Mouse (Mus musculus) intestine, postnatal 0 days (tissue): Measurements from ENCODE around the gene Zfp14. TPM values are rescaled to one million over a fixed set of nuclear protein-coding genes. Genes with fewer than 3 reads are reported as not detected.

ENCODE experiments used
- ATAC-seq: fragments of 200-750 bp; cut with Nextera tagmentation; 2 replicates; pipeline ENCODE4 v1.8.0; 2017; ENCODE audit warnings: mild to moderate bottlenecking, moderate TSS enrichment, moderate library complexity
- H3K27ac ChIP-seq: fragments of 300-500 bp; sonication (generic); 2 replicates; pipeline ENCODE4 v1.5.1; 2014; ENCODE audit warnings: mild to moderate bottlenecking, low read depth, low read length, moderate library complexity
- H3K27me3 ChIP-seq: fragments of 300-500 bp; sonication (generic); replicated peaks from 2 replicates; pipeline ENCODE4 v1.6.1; 2014; ENCODE audit warnings: low read length, mixed read lengths; ENCODE audit not compliant: control insufficient read depth, insufficient read depth
- H3K36me3 ChIP-seq: fragments of 300-500 bp; sonication (generic); 2 replicates; pipeline ENCODE4 v1.6.1; 2014; ENCODE audit warnings: mild to moderate bottlenecking, moderate library complexity; ENCODE audit not compliant: control insufficient read depth, insufficient read depth
- H3K4me1 ChIP-seq: fragments of 300-500 bp; sonication (generic); replicated peaks from 2 replicates; pipeline ENCODE4 v1.6.1; 2014; ENCODE audit warnings: antibody characterized with exemption, low read length, mixed read lengths; ENCODE audit not compliant: control insufficient read depth, insufficient read depth
- H3K4me2 ChIP-seq: fragments of 300-500 bp; sonication (generic); replicated peaks from 2 replicates; pipeline ENCODE4 v1.6.1; 2014; ENCODE audit warnings: low read depth, mild to moderate bottlenecking, moderate library complexity
- H3K4me3 ChIP-seq: fragments of 300-500 bp; sonication (generic); 2 replicates; pipeline ENCODE4 v1.5.1; 2014; ENCODE audit warnings: low read depth, low read length
- H3K9ac ChIP-seq: fragments of 300-500 bp; sonication (generic); 2 replicates; pipeline ENCODE4 v1.6.1; 2014; ENCODE audit warnings: mild to moderate bottlenecking, low read depth, low read length
- H3K9me3 ChIP-seq: fragments of 300-500 bp; sonication (generic); 2 replicates; pipeline ENCODE4 v1.6.1; 2016; ENCODE audit warnings: mixed run types; ENCODE audit not compliant: control insufficient read depth
- CTCF ChIP-seq: sonication (generic); IDR thresholded peaks from 2 replicates; pipeline ENCODE4 v1.5.1; 2016; ENCODE audit warnings: low read depth, mild to moderate bottlenecking, control low read depth, antibody characterized with exemption, moderate library complexity
- WGBS: fragments of 180-500 bp; shearing (Covaris S2); extraction: QIAGEN DNeasy Blood & Tissue Kit; methylation state at CpG from one replicate; pipeline ENCODE4 v1.1.7; 2014; 5-methylcytosine and 5-hydroxymethylcytosine counted together
- polyA plus RNA-seq: library from polyadenylated mRNA; unstranded; fragments of >200 nt; fragmentation: Nextera tagmentation; extraction: Ambion mirVana; gene quantifications from 2 replicates; pipeline ENCODE4 v1.2.1, GENCODE M21; 2015

The Zfp14 gene
- polyA plus RNA-seq, 1 experiment from 2014 or later = 0.93 TPM

- no peak for ATAC-seq
- H3K9me3 ChIP-seq = no peaks in the 10 kb centered on the region
- peaks cover 60% of the 10 kb centered on the region for H3K36me3 ChIP-seq
- no peak overlapping the region for H3K4me3 ChIP-seq
- H3K9ac ChIP-seq = no peak overlapping the region
- 50% methylated on average over 21 of the region's 21 CpGs for WGBS
- H3K4me1 ChIP-seq = no peaks in the 10 kb centered on the region
- H3K27ac ChIP-seq = no peak overlapping the region
- TF ChIP-seq CTCF = no peak
- no peak overlapping the region for H3K4me2 ChIP-seq
- no peaks in the 10 kb centered on the region for H3K27me3 ChIP-seq
These were observed 41.7 kb downstream of the Zfp14 start for GRCm38 (mm10) chr7:30009321-30010085.

GRCm38 (mm10) chr7:30008020-30008690 lies 43.0 kb downstream of the Zfp14 start:
- WGBS = 72% methylated on average over 6 of the region's 6 CpGs
- no peak for TF ChIP-seq CTCF

GRCm38 (mm10) chr7:30007601-30008000 lies 43.6 kb downstream of the Zfp14 start:
- Histone ChIP-seq H3K4me3 (no peak overlapping the region), H3K9ac (no peak overlapping the region), H3K4me2 (no peak overlapping the region), H3K4me1 (no peaks in the 10 kb centered on the region), H3K27me3 (no peaks in the 10 kb centered on the region), H3K27ac (no peak overlapping the region), H3K36me3 (peaks cover 49% of the 10 kb centered on the region), H3K9me3 (no peaks in the 10 kb centered on the region)
- WGBS = 91% methylated on average over 1 of the region's 1 CpGs
- ATAC-seq = no peak
- no peak for TF ChIP-seq CTCF

More at GRCm38 (mm10) chr7:30008020-30008690, 43.0 kb downstream of the Zfp14 start:
- Histone ChIP-seq H3K4me1 (no peaks in the 10 kb centered on the region), H3K9me3 (no peaks in the 10 kb centered on the region), H3K27me3 (no peaks in the 10 kb centered on the region), H3K27ac (no peak overlapping the region), H3K4me3 (no peak overlapping the region), H3K36me3 (peaks cover 53% of the 10 kb centered on the region), H3K9ac (no peak overlapping the region), H3K4me2 (no peak overlapping the region)
- ATAC-seq = no peak

GRCm38 (mm10) chr7:30000601-30001000 lies 50.6 kb downstream of the Zfp14 start:
- peak; percentile 82 for ATAC-seq
- no peak overlapping the region for H3K4me3 ChIP-seq
- no peaks in the 10 kb centered on the region for H3K9me3 ChIP-seq
- no peak for TF ChIP-seq CTCF
- H3K4me2 ChIP-seq = no peak overlapping the region
- H3K36me3 ChIP-seq = peaks cover 37% of the 10 kb centered on the region
- H3K4me1 ChIP-seq = no peaks in the 10 kb centered on the region; the same call in 1 of the 2 replicates
- 39% methylated on average over 5 of the region's 5 CpGs for WGBS
- H3K27ac ChIP-seq = peak overlapping the region; percentile 70
- H3K9ac ChIP-seq = no peak overlapping the region
- no peaks in the 10 kb centered on the region for H3K27me3 ChIP-seq

DNA sequence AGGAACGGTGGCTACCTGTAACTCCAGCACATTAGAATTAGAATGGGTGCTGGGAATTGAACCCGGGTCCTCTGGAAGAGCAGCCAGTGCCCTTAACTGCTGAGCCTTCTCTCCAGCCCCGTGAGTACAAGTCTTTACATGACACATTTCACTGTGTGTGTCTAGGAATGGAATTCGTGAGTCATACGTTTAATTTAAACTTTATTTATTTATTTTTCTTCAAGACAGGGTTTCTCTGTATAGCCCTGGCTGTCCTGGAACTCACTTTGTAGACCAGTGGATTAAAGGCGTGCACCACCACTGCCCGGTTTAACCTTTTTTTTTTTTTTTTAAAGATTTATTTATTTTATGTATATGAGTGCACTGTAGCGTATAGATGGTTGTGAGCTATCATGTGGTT lies 56.0 kb downstream of the Zfp14 start:
- TF ChIP-seq CTCF = no peak
- Histone ChIP-seq H3K9ac (no peak overlapping the region), H3K4me2 (no peak overlapping the region), H3K4me1 (no peaks in the 10 kb centered on the region), H3K27ac (no peak overlapping the region), H3K9me3 (no peaks in the 10 kb centered on the region), H3K36me3 (peaks cover 32% of the 10 kb centered on the region), H3K4me3 (no peak overlapping the region), H3K27me3 (no peaks in the 10 kb centered on the region)
- 88% methylated on average over 8 of the region's 8 CpGs for WGBS
- ATAC-seq = no peak

DNA sequence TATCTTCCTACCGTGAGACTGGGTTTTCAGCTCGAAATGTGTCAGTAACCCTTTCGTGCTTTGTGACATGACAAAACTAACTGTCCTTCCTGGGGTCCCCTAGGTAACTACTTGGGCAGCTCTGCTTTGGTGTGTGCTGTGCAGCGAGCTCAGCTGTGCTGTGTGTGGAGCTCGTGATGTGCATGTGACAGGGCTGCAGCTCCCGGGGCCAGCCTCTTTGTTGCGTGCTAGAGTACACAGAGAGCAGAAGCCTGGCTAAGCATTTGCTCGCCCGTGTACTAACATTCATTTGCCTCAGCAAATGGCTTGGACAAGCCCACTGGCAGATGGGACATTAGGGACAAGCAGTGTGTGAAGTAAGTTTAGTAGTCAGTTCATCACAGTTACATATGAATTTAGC lies 57.8 kb downstream of the Zfp14 start:
- Histone ChIP-seq H3K27ac (peak overlapping the region; percentile 46), H3K9me3 (no peaks in the 10 kb centered on the region), H3K9ac (no peak overlapping the region), H3K4me2 (no peak overlapping the region), H3K4me1 (no peaks in the 10 kb centered on the region), H3K4me3 (no peak overlapping the region), H3K36me3 (peaks cover 17% of the 10 kb centered on the region), H3K27me3 (no peaks in the 10 kb centered on the region)
- TF ChIP-seq CTCF = no peak
- WGBS = 88% methylated on average over 9 of the region's 9 CpGs
- ATAC-seq = no peak
